In genomic region chr1:176814591-176815062, GRCm38 (mm10) we compare ENCODE assay signal across 8 mouse cellular contexts. TPM values are rescaled to one million over a fixed set of nuclear protein-coding genes. Genes with fewer than 3 reads are reported as not detected.
DNase-seq lines count a peak whose midpoint lies in the region; ATAC-seq and TF ChIP-seq lines count a peak whose summit lies in the region.

Sdccag8 (plus strand) TSS chr1:176814660.

- peak; percentile 97 for DNase-seq in 416B (ENCODE audit: low read depth)
- DNase-seq in heart, adult 9 months (ENCODE audit: low spot score in 2 of 2), result peak; percentile 97 to 98
- DNase-seq in monocyte, adult 2 months (ENCODE audit: low read depth in 1 of 2, low spot score in 2 of 2), result peak; percentile 85 to 88
- peak; percentile 95 to 96 for DNase-seq in spleen, postnatal 36 days (ENCODE audit: low spot score in 2 of 2)

- peak within 1 kb of the TSS; percentile 54 for H3K4me2 ChIP-seq in embryonic facial prominence, embryonic 15.5 days (replicated peaks)
- peak within 1 kb of the TSS; percentile 67 for H3K4me2 ChIP-seq in kidney, embryonic 14.5 days (replicated peaks; ENCODE audit: low read depth, low read length)
- peak within 1 kb of the TSS; percentile 58 for H3K4me2 ChIP-seq in limb, embryonic 15.5 days

- no peaks in the 10 kb centered on the region for H3K36me3 ChIP-seq in embryonic facial prominence, embryonic 15.5 days
- no peaks in the 10 kb centered on the region for H3K36me3 ChIP-seq in kidney, embryonic 14.5 days (ENCODE audit: control insufficient read depth, insufficient read depth, low read length)
- no peaks in the 10 kb centered on the region for H3K36me3 ChIP-seq in limb, embryonic 15.5 days

- peaks cover 6% of the 10 kb centered on the region for H3K4me1 ChIP-seq in bone marrow, adult 2 months (ENCODE audit: control insufficient read depth, insufficient read depth, low read length)
- H3K4me1 ChIP-seq in embryonic facial prominence, embryonic 15.5 days, result peaks cover 17% of the 10 kb centered on the region
- H3K4me1 ChIP-seq in kidney, embryonic 14.5 days (ENCODE audit: control insufficient read depth, insufficient read depth, low read length), result peaks cover 3% of the 10 kb centered on the region; the same call in 1 of the 2 replicates
- peaks cover 13% of the 10 kb centered on the region; the same call in 1 of the 2 replicates for H3K4me1 ChIP-seq in limb, embryonic 15.5 days

- TF ChIP-seq CTCF in bone marrow, adult 2 months (IDR thresholded peaks at IDR 0.05; ENCODE audit: control insufficient read depth, insufficient read depth, low read length), result 0 out of 2 replicates have a peak, but pooled peaks have one; percentile 0

- ATAC-seq in embryonic facial prominence, embryonic 15.5 days (ENCODE audit: insufficient number of reproducible peaks, low FRiP score, low TSS enrichment, low read depth), result peak; percentile 98
- ATAC-seq in kidney, embryonic 14.5 days (ENCODE audit: low FRiP score, low TSS enrichment), result peak; percentile 98
- peak; percentile 95 for ATAC-seq in limb, embryonic 15.5 days (ENCODE audit: insufficient number of reproducible peaks, low FRiP score, low TSS enrichment, low read depth)

- peak; percentile 16; the same call in 1 of the 2 replicates for TF ChIP-seq POLR2A in bone marrow, adult 2 months (IDR thresholded peaks at IDR 0.05; ENCODE audit: borderline replicate concordance, control insufficient read depth, low read depth, low read length)

- WGBS in bone marrow, adult 2 months, result under 1% methylated on average over 25 of the region's 25 CpGs
- under 1% methylated on average over 25 of the region's 25 CpGs for WGBS in embryonic facial prominence, embryonic 15.5 days
- WGBS in kidney, embryonic 14.5 days, result under 1% methylated on average over 25 of the region's 25 CpGs
- under 1% methylated on average over 25 of the region's 25 CpGs for WGBS in limb, embryonic 15.5 days

- peak within 1 kb of the TSS; percentile 78 for H3K9ac ChIP-seq in embryonic facial prominence, embryonic 15.5 days
- H3K9ac ChIP-seq in kidney, embryonic 14.5 days (ENCODE audit: low read depth, low read length), result peak within 1 kb of the TSS; percentile 89
- H3K9ac ChIP-seq in limb, embryonic 15.5 days, result peak within 1 kb of the TSS; percentile 85

- H3K9me3 ChIP-seq in embryonic facial prominence, embryonic 15.5 days (replicated peaks), result no peaks in the 10 kb centered on the region
- no peaks in the 10 kb centered on the region for H3K9me3 ChIP-seq in kidney, embryonic 14.5 days (ENCODE audit: control insufficient read depth, low read length)
- no peaks in the 10 kb centered on the region for H3K9me3 ChIP-seq in limb, embryonic 15.5 days

- no peaks in the 10 kb centered on the region for H3K27me3 ChIP-seq in embryonic facial prominence, embryonic 15.5 days
- no peaks in the 10 kb centered on the region for H3K27me3 ChIP-seq in kidney, embryonic 14.5 days (ENCODE audit: control insufficient read depth, insufficient read depth, low read length)
- H3K27me3 ChIP-seq in limb, embryonic 15.5 days, result no peaks in the 10 kb centered on the region

- H3K4me3 ChIP-seq in bone marrow, adult 2 months (replicated peaks; ENCODE audit: control insufficient read depth, low read depth, low read length), result peak within 1 kb of the TSS; percentile 80
- peak within 1 kb of the TSS; percentile 90 for H3K4me3 ChIP-seq in embryonic facial prominence, embryonic 15.5 days (replicated peaks)
- H3K4me3 ChIP-seq in kidney, embryonic 14.5 days (ENCODE audit: low read length), result peak within 1 kb of the TSS; percentile 90
- H3K4me3 ChIP-seq in limb, embryonic 15.5 days, result peak within 1 kb of the TSS; percentile 92

- H3K27ac ChIP-seq in bone marrow, adult 2 months (ENCODE audit: control insufficient read depth, insufficient read depth, low read depth, low read length, poor library complexity), result peak within 1 kb of the TSS; percentile 96
- peak within 1 kb of the TSS; percentile 98 for H3K27ac ChIP-seq in embryonic facial prominence, embryonic 15.5 days (replicated peaks)
- peak within 1 kb of the TSS; percentile 96 for H3K27ac ChIP-seq in kidney, embryonic 14.5 days (ENCODE audit: low read depth, low read length)
- H3K27ac ChIP-seq in limb, embryonic 15.5 days, result peak within 1 kb of the TSS; percentile 99

RNA-seq across cellular contexts. Expression of gene Sdccag8, which starts in this region (rescaled TPM):
- 3.8 and 9.2 TPM in 2 replicates for polyA plus RNA-seq in bone marrow, adult 2 months (2011; ENCODE audit: insufficient read depth, insufficient read length, low replicate concordance, missing spikeins)
- polyA plus RNA-seq in embryonic facial prominence, embryonic 15.5 days (2015; fragmentation: Nextera tagmentation; extraction: Ambion mirVana), result 21.3 and 21.4 TPM in 2 replicates
- polyA plus RNA-seq in kidney, embryonic 14.5 days (2014; fragmentation: Nextera tagmentation; extraction: Ambion mirVana), result 17.0 and 17.6 TPM in 2 replicates
- 15.2 and 17.1 TPM in 2 replicates for polyA plus RNA-seq in limb, embryonic 15.5 days (2015; fragmentation: Nextera tagmentation; extraction: Ambion mirVana)

Comparison
In these comparisons a context has a peak if more than half of its experiments do, and no peak if none do; other contexts are left out.
1. Peak in every context shown above with its lines: DNase-seq, ATAC-seq, H3K4me3 ChIP-seq and H3K27ac ChIP-seq.